Mouse (Mus musculus) urinary bladder, postnatal 25 days (tissue): ENCODE results near the gene Tead1.

Experiments
- DNase-seq: peaks from one replicate; pipeline ENCODE4 v3.0.0; 2022; ENCODE audit warnings: low spot score

Tead1 gene

GRCm38 (mm10) chr7:112730209-112730608, 51.1 kb downstream of the Tead1 start:
- no peak for DNase-seq

DNA sequence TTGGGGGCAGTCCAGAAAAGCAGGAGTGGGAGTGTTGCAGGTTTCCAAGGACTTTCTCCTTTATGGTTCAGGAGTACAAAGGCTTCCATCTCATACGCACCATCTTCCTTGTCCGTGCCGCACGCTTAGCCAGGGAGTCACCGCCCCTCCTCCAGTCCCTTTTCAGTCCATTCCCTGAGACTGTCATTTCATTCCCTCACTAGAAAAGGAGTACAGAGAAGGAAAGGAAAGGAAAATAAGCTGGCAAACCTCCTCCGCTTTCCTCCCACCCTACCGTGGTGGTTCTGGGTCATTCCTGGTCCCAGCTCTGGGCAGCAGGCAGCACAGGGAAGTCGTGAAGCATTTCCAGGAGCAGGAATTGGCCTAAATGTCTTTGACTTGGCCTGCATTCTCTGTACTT, 52.5 kb downstream of the Tead1 start:
- no peak for DNase-seq

DNA sequence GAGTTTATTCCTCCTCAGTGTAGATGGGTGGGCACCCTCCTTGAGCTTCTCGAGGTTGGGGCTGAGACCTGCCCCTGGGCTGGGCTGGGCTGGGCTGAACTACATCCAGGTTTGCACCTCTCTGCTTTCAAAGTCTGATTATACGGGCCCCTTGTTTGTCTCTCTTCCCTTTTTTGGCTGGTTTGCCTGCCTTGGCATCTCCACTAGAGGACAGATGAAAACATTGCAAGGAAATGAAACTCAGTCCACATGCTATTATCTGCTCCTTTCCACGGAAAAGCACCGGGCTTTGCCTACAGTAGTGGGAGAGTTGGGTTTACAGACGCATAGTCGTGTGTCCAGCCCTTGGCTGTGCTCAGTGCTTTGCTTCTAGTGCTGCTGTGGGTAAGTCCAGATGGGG, 60.1 kb downstream of the Tead1 start:
- DNase-seq: no peak

GRCm38 (mm10) chr7:112741790-112742189, 62.7 kb downstream of the Tead1 start:
- no peak for DNase-seq

DNA sequence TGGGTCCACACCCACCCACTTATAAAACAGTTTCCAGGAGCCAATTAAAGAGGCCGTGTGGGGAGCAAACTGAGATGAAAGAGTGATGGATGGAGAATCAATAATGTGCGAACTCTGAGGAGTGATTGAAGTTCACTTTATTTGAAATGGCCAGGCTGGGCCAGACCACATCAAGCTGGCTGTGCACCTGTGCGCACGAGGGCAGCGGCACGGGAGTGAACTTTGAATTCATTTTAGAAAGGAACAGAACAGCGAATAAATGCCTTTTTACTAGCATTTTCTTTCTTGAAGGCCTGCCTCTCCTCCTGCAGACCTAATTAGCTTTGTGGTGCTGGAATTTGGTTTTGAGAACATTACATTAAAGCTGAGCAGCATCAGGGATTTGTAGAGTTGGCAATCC, 63.9 kb downstream of the Tead1 start:
- no peak for DNase-seq

GRCm38 (mm10) chr7:112743621-112744395, 64.7 kb downstream of the Tead1 start:
- DNase-seq: no peak

- DNase-seq: no peak
Observed at GRCm38 (mm10) chr7:112747187-112747586, 68.1 kb downstream of the Tead1 start.

DNA sequence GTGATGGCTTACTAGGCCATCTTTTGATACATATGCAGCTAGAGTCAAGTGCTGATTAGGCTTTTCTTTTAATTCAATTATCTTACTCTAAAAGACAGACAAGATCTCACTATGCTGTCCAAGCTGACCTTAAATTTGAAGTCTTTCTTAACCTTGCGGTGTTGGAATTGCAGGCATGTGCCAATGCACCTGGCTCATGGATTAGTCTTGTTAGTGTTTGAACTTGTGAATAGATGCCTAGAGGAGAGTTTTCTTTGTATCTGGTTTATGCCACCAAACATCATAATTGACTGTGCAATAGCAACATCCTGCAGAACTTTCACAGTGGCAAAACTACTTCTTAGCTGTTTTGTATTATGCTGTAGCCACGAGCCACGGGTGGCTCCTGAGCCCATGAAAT, 68.7 kb downstream of the Tead1 start:
- DNase-seq: no peak

GRCm38 (mm10) chr7:112748327-112748726, 69.2 kb downstream of the Tead1 start:
- DNase-seq: no peak

GRCm38 (mm10) chr7:112750101-112750500, 71.0 kb downstream of the Tead1 start:
- DNase-seq: no peak

DNA sequence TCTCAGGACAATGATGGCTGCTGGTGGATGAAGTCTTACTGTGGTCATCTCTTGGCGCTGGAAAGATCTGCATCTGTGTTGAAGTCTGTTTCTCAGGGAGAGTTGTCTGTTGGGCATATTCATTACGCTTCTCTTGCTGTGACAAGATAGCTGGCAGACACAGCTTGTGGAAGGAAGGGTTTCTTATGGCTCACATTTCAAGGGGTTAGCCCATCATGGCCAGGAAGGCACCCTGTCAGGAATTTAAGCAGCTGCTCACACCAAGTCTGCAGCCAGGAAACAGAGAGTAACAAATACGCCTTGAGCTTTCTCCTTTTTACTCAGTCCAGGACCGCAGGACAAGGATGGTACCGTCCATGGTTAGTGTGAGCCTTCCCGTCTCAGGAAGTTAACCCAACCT, 73.2 kb downstream of the Tead1 start:
- no peak for DNase-seq

- no peak for DNase-seq
Observed at GRCm38 (mm10) chr7:112753314-112753713, 74.2 kb downstream of the Tead1 start.

GRCm38 (mm10) chr7:112759359-112759975, 80.3 kb downstream of the Tead1 start:
- no peak for DNase-seq

DNA sequence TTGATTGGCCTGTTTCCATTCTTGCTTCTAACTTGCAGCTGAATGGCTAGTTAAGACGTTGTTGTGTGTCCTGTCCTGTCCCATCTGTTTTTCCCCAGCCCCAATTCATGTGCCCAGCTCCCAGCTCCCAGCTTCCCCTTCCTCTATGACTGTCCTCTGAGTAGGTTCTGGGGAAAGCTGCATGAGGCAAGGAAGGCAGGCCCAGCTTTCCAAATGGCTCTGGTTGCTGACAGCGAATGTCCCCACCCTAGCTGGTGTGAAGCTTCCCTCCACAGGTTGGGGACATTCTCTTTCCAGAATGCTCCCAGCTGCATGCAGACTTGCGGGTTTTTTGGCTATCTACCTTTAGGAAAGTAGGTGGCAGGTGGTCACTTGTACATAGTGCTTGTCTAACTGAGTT, 81.2 kb downstream of the Tead1 start:
- DNase-seq: no peak

DNA sequence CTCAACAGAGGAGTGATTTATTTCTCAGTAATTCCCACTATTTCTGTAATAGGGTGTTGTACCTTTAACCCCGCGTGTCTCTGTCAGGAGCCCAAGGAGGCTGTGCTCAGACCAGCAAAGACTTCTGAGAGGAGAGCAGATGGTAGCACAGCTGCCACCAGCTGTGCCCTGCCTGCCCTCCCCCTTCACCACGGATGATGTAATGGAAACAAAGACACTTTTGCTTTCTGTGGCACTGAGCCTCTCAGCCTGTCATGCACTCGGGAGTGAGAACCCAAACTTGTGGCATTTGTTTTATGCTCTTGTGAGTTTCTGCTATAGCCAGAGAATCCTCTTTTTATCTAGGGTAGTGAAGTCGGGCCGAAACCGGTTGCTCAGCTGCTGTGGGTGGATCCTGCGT, 81.7 kb downstream of the Tead1 start:
- no peak for DNase-seq

GRCm38 (mm10) chr7:112762870-112763269, 83.8 kb downstream of the Tead1 start:
- no peak for DNase-seq

DNA sequence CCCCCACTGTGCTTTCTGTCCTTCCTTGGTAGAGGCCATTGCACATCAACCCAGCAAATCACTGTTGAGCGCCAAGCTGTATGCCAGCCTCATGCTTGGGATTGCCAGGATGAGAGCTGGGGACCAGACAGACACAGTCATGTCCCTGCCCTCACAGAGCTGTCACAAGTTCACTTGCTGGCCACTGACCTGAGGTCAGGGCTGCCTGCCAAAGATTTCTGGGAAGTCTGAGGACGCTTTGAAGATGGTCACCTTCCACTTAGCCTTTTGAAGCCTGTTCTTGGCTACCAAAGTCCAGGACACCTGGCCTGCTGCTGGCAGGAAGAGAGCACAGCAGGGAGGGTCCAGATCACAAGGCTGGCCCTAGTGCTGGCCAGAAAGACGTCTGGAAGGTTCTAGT, 84.4 kb downstream of the Tead1 start:
- no peak for DNase-seq

DNA sequence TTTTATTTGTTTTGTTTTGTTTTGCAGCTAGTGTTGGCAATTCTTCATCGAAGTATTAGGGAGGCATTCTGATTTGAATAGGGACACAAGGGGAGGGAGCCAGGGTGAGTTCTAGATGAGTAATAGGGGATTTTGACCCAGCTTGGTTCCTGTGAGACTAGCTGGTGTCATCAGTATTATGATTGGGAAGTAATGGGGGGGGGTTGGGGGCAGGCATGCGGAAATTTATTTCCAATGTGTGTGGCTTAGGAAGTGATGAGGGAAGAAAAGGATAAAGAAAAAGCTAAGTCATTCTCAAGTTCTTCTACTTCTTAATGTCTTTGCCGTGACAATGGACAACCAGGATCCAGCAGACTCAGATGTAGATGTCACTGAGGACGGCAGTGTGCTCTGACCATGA, 85.8 kb downstream of the Tead1 start:
- DNase-seq: no peak

DNA sequence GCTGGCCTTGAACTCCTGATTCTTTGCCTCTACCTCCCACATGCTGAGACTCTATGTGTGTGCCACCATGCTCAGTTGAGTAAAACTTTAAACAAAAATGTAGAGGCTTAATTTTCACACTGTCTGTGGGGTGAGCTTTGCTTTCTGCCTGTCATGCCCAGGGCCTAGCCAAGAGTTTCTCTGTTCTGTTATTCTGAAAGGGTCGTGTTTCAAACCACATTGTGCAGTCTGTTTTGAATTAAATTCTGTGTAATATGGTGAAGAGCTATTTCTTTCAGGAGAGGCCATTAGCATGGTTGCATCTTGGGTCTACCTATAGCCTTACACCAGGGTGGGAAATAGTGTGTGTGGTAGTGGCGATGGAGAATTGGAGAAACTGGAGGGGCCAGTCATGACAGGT, 90.7 kb downstream of the Tead1 start:
- no peak for DNase-seq

- no peak for DNase-seq
Observed at GRCm38 (mm10) chr7:112771461-112771860, 92.3 kb downstream of the Tead1 start.

GRCm38 (mm10) chr7:112772777-112773176, 93.7 kb downstream of the Tead1 start:
- DNase-seq: no peak

GRCm38 (mm10) chr7:112773601-112774000, 94.5 kb downstream of the Tead1 start:
- no peak for DNase-seq

- no peak for DNase-seq
Observed at GRCm38 (mm10) chr7:112775816-112776215, 96.7 kb downstream of the Tead1 start.

- no peak for DNase-seq
Observed at GRCm38 (mm10) chr7:112776670-112777069, 97.6 kb downstream of the Tead1 start.
